ENCODE assay signal across 16 mouse cellular contexts in the genomic region with DNA sequence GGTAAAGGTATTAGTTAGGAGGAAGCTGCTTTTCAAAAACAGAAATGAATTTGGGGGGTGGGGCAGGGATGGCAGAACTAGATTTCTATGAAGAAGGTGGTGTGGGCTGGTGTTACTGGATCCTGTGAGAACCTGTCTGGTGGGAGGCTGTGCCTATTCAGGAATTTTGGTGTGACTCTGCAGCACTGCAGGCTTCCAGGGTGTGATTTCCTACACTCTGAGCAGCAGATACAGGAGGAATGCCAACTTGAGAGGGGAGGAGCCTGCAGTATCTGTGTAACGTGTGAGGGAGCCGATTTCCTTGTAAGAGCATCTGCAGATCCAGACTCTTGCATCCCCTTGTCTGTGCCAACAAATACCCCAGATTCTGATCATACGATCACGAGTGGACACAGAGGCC.
DNase-seq lines count a peak whose midpoint lies in the region; ATAC-seq and TF ChIP-seq lines count a peak whose summit lies in the region.
"Had no signal": no experiment of that assay in that cellular context is flagged by ENCODE, and none has a peak within 500 bp of the region (broad histone marks: within the 10 kb centered on the region; RNA-seq: fewer than 3 reads in every experiment).

No protein-coding gene starts in this region.

- H3K4me3 ChIP-seq in forebrain, embryonic 15.5 days = no peak overlapping the region
- no peak overlapping the region for H3K4me3 ChIP-seq in forebrain, embryonic 12.5 days (replicated peaks)
- no peak overlapping the region for H3K4me3 ChIP-seq in left cerebral cortex, adult 2 months
- no peak overlapping the region for H3K4me3 ChIP-seq in stomach, postnatal 0 days (ENCODE audit: low read depth, low read length)
- no peak overlapping the region for H3K4me3 ChIP-seq in neural tube, embryonic 15.5 days (replicated peaks)
- H3K4me3 ChIP-seq: megakaryocyte, embryonic 14.5 days had no signal

- TF ChIP-seq CTCF in left cerebral cortex, adult 2 months (IDR thresholded peaks at IDR 0.05) = no peak
- TF ChIP-seq CTCF in stomach, postnatal 0 days (IDR thresholded peaks at IDR 0.05; ENCODE audit: low read depth) = no peak

- H3K4me1 ChIP-seq in forebrain, embryonic 15.5 days = no peaks in the 10 kb centered on the region
- H3K4me1 ChIP-seq in forebrain, embryonic 12.5 days = no peaks in the 10 kb centered on the region
- peaks cover 6% of the 10 kb centered on the region for H3K4me1 ChIP-seq in stomach, postnatal 0 days (replicated peaks; ENCODE audit: control insufficient read depth, insufficient read depth)
- H3K4me1 ChIP-seq in neural tube, embryonic 15.5 days = 0 out of 2 replicates have a peak, but pooled peaks cover 7% of the 10 kb centered on the region

- 0 out of 2 replicates have a peak, but pooled peaks have one; percentile 26 for ATAC-seq in forebrain, embryonic 15.5 days (replicated peaks)
- no peak for ATAC-seq in forebrain, embryonic 12.5 days (ENCODE audit: low FRiP score)
- 0 out of 2 replicates have a peak, but pooled peaks have one; percentile 30 for ATAC-seq in stomach, postnatal 0 days (ENCODE audit: low FRiP score, low TSS enrichment)
- ATAC-seq in neural tube, embryonic 15.5 days (ENCODE audit: low FRiP score) = no peak
- ATAC-seq: hindbrain, postnatal 0 days had no signal

- intact Hi-C loops in left cerebral cortex, postnatal 4 days (cut with DNase I) = no loop called here
- intact Hi-C loops in left cerebral cortex, adult 2 months (cut with DNase I) = loop anchor here (5.0 kb wide), 2 partner anchors 105 to 230 kb away; partner anchors contain the start of gene Gadd45g

- no peaks in the 10 kb centered on the region for H3K27me3 ChIP-seq in forebrain, embryonic 15.5 days
- H3K27me3 ChIP-seq in forebrain, embryonic 12.5 days = peaks cover 3% of the 10 kb centered on the region; the same call in 1 of the 2 replicates
- H3K27me3 ChIP-seq in stomach, postnatal 0 days (ENCODE audit: control insufficient read depth, insufficient read depth, low read length) = no peaks in the 10 kb centered on the region
- no peaks in the 10 kb centered on the region for H3K27me3 ChIP-seq in neural tube, embryonic 15.5 days (replicated peaks)

- 76% methylated on average over 4 of the region's 4 CpGs for WGBS in forebrain, embryonic 15.5 days
- 80% methylated on average over 4 of the region's 4 CpGs for WGBS in forebrain, embryonic 12.5 days
- WGBS in stomach, postnatal 0 days = 38% methylated on average over 4 of the region's 4 CpGs
- WGBS in neural tube, embryonic 15.5 days = 79% methylated on average over 4 of the region's 4 CpGs

- peak; percentile 21 for DNase-seq in left cerebral cortex, adult 11 months (ENCODE audit: low spot score)
- DNase-seq in left cerebral cortex, postnatal 4 days = no peak
- peak; percentile 27 to 28 for DNase-seq in left cerebral cortex, adult 2 months (ENCODE audit: extremely low spot score in 1 of 2, low spot score in 2 of 2)
- no peak for DNase-seq in stomach, postnatal 0 days (ENCODE audit: low spot score)
- DNase-seq in lung, postnatal 14 days = no peak
- DNase-seq: cerebellum, adult 18-20 months; gastrocnemius, postnatal 36 days; kidney, adult 9 months; liver; lung, embryonic 14.5 days; thymus, adult 18-20 months had no signal

- no peak overlapping the region for H3K9ac ChIP-seq in forebrain, embryonic 15.5 days (replicated peaks)
- no peak overlapping the region for H3K9ac ChIP-seq in forebrain, embryonic 12.5 days
- no peak overlapping the region for H3K9ac ChIP-seq in stomach, postnatal 0 days (ENCODE audit: low read length)
- no peak overlapping the region for H3K9ac ChIP-seq in neural tube, embryonic 15.5 days (replicated peaks)
- H3K9ac ChIP-seq: lung, embryonic 14.5 days had no signal

- H3K36me3 ChIP-seq in forebrain, embryonic 15.5 days = no peaks in the 10 kb centered on the region
- H3K36me3 ChIP-seq in forebrain, embryonic 12.5 days (replicated peaks) = no peaks in the 10 kb centered on the region
- H3K36me3 ChIP-seq in stomach, postnatal 0 days (ENCODE audit: control insufficient read depth, insufficient read depth, low read length) = no peaks in the 10 kb centered on the region
- H3K36me3 ChIP-seq in neural tube, embryonic 15.5 days = no peaks in the 10 kb centered on the region

- TF ChIP-seq EP300 in stomach, postnatal 0 days (optimal IDR thresholded peaks at IDR 0.05) = no peak

- no peak overlapping the region for H3K27ac ChIP-seq in forebrain, embryonic 15.5 days (replicated peaks)
- no peak overlapping the region for H3K27ac ChIP-seq in forebrain, embryonic 12.5 days
- H3K27ac ChIP-seq in left cerebral cortex, adult 2 months = no peak overlapping the region
- H3K27ac ChIP-seq in stomach, postnatal 0 days (replicated peaks) = no peak overlapping the region
- H3K27ac ChIP-seq in neural tube, embryonic 15.5 days (replicated peaks) = no peak overlapping the region
- H3K27ac ChIP-seq: hindbrain, postnatal 0 days had no signal

- no peaks in the 10 kb centered on the region for H3K9me3 ChIP-seq in forebrain, embryonic 15.5 days
- no peaks in the 10 kb centered on the region for H3K9me3 ChIP-seq in forebrain, embryonic 12.5 days
- H3K9me3 ChIP-seq in stomach, postnatal 0 days (ENCODE audit: control insufficient read depth, low read length) = no peaks in the 10 kb centered on the region
- no peaks in the 10 kb centered on the region for H3K9me3 ChIP-seq in neural tube, embryonic 15.5 days (replicated peaks)
- H3K9me3 ChIP-seq: megakaryocyte, embryonic 14.5 days had no signal

- H3K4me2 ChIP-seq in forebrain, embryonic 15.5 days (replicated peaks) = no peak overlapping the region
- no peak overlapping the region for H3K4me2 ChIP-seq in forebrain, embryonic 12.5 days
- no peak overlapping the region for H3K4me2 ChIP-seq in stomach, postnatal 0 days (replicated peaks; ENCODE audit: low read depth)
- no peak overlapping the region for H3K4me2 ChIP-seq in neural tube, embryonic 15.5 days
- H3K4me2 ChIP-seq: lung, embryonic 14.5 days had no signal

Comparison
In these comparisons a context has a peak if more than half of its experiments do, and no peak if none do; other contexts are left out.
1. ATAC-seq: peak in forebrain, embryonic 15.5 days (single experiment) and stomach, postnatal 0 days (single experiment); none in forebrain, embryonic 12.5 days (single experiment) and neural tube, embryonic 15.5 days (single experiment).
2. DNase-seq: peak in left cerebral cortex, adult 11 months (single experiment) and left cerebral cortex, adult 2 months (2 of 2); none in left cerebral cortex, postnatal 4 days (single experiment), stomach, postnatal 0 days (single experiment) and lung, postnatal 14 days (single experiment).